Mouse (Mus musculus): ENCODE data around the gene Mis18a.

DNA sequence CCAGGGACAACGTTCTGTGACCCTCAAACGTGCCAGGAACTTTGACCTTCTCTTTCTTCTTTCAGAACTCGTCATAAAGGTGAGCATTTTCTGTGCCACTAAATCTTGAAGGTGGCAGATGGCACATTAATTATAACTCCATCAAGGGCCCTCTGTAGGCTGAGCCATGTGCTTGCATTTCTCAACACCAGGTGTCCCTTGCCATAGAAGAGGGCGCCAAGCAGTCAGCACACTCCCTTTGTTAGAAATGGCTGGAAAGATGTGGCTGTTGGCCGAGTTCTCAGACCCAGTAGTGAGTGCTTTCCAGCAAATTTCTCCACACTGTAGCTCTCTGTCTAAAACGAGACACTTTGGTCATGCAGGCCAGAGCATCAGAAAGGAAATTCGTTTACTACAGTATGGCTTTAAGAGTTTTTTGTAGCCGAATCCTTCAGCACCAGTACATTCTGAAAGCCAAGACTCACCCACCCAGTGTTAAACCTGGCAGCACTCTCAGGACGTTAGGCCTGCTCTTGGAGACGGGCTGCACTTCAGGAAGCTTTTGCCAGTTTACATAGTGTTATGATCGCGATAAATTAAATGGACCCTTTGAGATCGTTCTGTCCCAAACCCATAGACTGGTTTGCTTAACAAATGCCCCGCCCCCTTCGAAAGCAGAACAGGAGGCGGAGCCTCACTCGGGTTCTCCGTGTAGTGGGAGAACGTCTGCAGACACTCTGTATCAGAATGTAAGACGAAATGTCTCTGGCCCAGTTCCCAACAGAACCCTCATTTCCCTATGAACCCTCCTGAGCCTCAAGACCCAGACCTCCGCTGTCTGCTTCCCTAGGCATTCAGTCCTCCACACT lies 53.5 kb downstream of the Mis18a start:
- no peak for TF ChIP-seq MYOG (IDR thresholded peaks at IDR 0.05; ENCODE audit: control insufficient read depth, extremely low read depth, insufficient read length)
- no peak for TF ChIP-seq CTCF (IDR thresholded peaks at IDR 0.05; ENCODE audit: control insufficient read depth, insufficient read depth, insufficient read length)
- TF ChIP-seq USF1 (IDR thresholded peaks at IDR 0.05; ENCODE audit: low read depth), result no peak
- no peak for TF ChIP-seq MYOD1 (IDR thresholded peaks at IDR 0.05; ENCODE audit: control insufficient read depth, insufficient read length, low read depth)
- no peak for TF ChIP-seq MAX (IDR thresholded peaks at IDR 0.05)
- TF ChIP-seq CEBPB (IDR thresholded peaks at IDR 0.05; ENCODE audit: low read depth), result no peak
